Mouse (Mus musculus) small intestine, adult 2 months (tissue): ENCODE data around the gene 6430548M08Rik.

Source experiments
- CTCF ChIP-seq: fragments of 200-500 bp; IDR thresholded peaks from 2 replicates; pipeline ENCODE4 v1.5.1; 2012; ENCODE audit warnings: low read depth, mild to moderate bottlenecking, control low read depth, inconsistent platforms, low read length, moderate library complexity, mixed read lengths; ENCODE audit not compliant: insufficient replicate concordance, insufficient read length; ENCODE audit errors: extremely low read depth
- POLR2A ChIP-seq: fragments of 200-500 bp; IDR thresholded peaks from 2 replicates; pipeline ENCODE4 v1.6.1; 2012; ENCODE audit warnings: low read depth, mild to moderate bottlenecking, control low read depth, inconsistent platforms, low read length, moderate library complexity

- TF ChIP-seq POLR2A (no peak), CTCF (no peak)
These were observed 4.9 kb downstream of the 6430548M08Rik start for GRCm38 (mm10) chr8:120118847-120119246.
